Mouse (Mus musculus): ENCODE measurements around the gene Abcc1. TPM values are rescaled to one million over a fixed set of nuclear protein-coding genes. Genes with fewer than 3 reads are reported as not detected.

The Abcc1 gene
- total RNA-seq, 2 experiments from 2014 or later = 18.1 to 19.2 TPM

GRCm38 (mm10) chr16:14438561-14438960, 77.2 kb downstream of the Abcc1 start:
- no peak for DNase-seq
- intact Hi-C loops (cut with DNase I) = no loop called here

GRCm38 (mm10) chr16:14439081-14439480, 77.7 kb downstream of the Abcc1 start:
- DNase-seq = no peak
- intact Hi-C loops (cut with DNase I) = no loop called here

GRCm38 (mm10) chr16:14439801-14440614, 78.7 kb downstream of the Abcc1 start:
- intact Hi-C loops (cut with DNase I) = no loop called here
- no peak for DNase-seq

GRCm38 (mm10) chr16:14444059-14444855, 82.9 kb downstream of the Abcc1 start:
- DNase-seq = no peak

GRCm38 (mm10) chr16:14445197-14445596, 83.8 kb downstream of the Abcc1 start:
- intact Hi-C loops (cut with DNase I) = no loop called here
- no peak for DNase-seq

More at GRCm38 (mm10) chr16:14444059-14444855, 82.9 kb downstream of the Abcc1 start:
- intact Hi-C loops (cut with DNase I) = no loop called here

- intact Hi-C loops (cut with DNase I) = no loop called here
Measured at GRCm38 (mm10) chr16:14447366-14447765, 86.0 kb downstream of the Abcc1 start.

GRCm38 (mm10) chr16:14448307-14448706, 86.9 kb downstream of the Abcc1 start:
- intact Hi-C loops (cut with DNase I) = no loop called here
- DNase-seq = no peak

More at GRCm38 (mm10) chr16:14447366-14447765, 86.0 kb downstream of the Abcc1 start:
- DNase-seq = no peak

- DNase-seq = no peak
- intact Hi-C loops (cut with DNase I) = no loop called here
Measured at GRCm38 (mm10) chr16:14449861-14450260, 88.5 kb downstream of the Abcc1 start.

GRCm38 (mm10) chr16:14451374-14452046, 90.2 kb downstream of the Abcc1 start:
- intact Hi-C loops (cut with DNase I) = no loop called here
- no peak for DNase-seq

GRCm38 (mm10) chr16:14462535-14462934, 101.2 kb downstream of the Abcc1 start:
- intact Hi-C loops (cut with DNase I) = no loop called here

GRCm38 (mm10) chr16:14465016-14465415, 103.7 kb downstream of the Abcc1 start:
- no peak for DNase-seq
- intact Hi-C loops (cut with DNase I) = no loop called here

More at GRCm38 (mm10) chr16:14462535-14462934, 101.2 kb downstream of the Abcc1 start:
- no peak for DNase-seq

GRCm38 (mm10) chr16:14468351-14468750, 107.0 kb downstream of the Abcc1 start:
- intact Hi-C loops (cut with DNase I) = no loop called here
- no peak for DNase-seq

- intact Hi-C loops (cut with DNase I) = no loop called here
- no peak for DNase-seq
Measured at GRCm38 (mm10) chr16:14468841-14469240, 107.5 kb downstream of the Abcc1 start.

- no peak for DNase-seq
- intact Hi-C loops (cut with DNase I) = no loop called here
Measured at GRCm38 (mm10) chr16:14472171-14472570, 110.8 kb downstream of the Abcc1 start.

GRCm38 (mm10) chr16:14473686-14474085, 112.3 kb downstream of the Abcc1 start:
- DNase-seq = no peak
- intact Hi-C loops (cut with DNase I) = no loop called here

- intact Hi-C loops (cut with DNase I) = no loop called here
- no peak for DNase-seq
Measured at GRCm38 (mm10) chr16:14475001-14475400, 113.6 kb downstream of the Abcc1 start.

- DNase-seq = no peak
- intact Hi-C loops (cut with DNase I) = no loop called here
Measured at GRCm38 (mm10) chr16:14476056-14476455, 114.7 kb downstream of the Abcc1 start.

- intact Hi-C loops (cut with DNase I) = no loop called here
- no peak for DNase-seq
Measured at GRCm38 (mm10) chr16:14476701-14477400, 115.5 kb downstream of the Abcc1 start.

GRCm38 (mm10) chr16:14477510-14478300, 116.3 kb downstream of the Abcc1 start:
- no peak for DNase-seq
- intact Hi-C loops (cut with DNase I) = no loop called here

GRCm38 (mm10) chr16:14479641-14480040, 118.3 kb downstream of the Abcc1 start:
- no peak for DNase-seq
- intact Hi-C loops (cut with DNase I) = no loop called here
